Mouse (Mus musculus): Measurements from ENCODE around the gene Pigk. TPM values are rescaled to one million over a fixed set of nuclear protein-coding genes. Genes with fewer than 3 reads are reported as not detected.

Pigk gene
- polyA plus RNA-seq, 1 experiment from 2014 or later = 30.1 TPM

- H3K4me2 ChIP-seq (ENCODE audit: low read length) = no peak overlapping the region
- 80% methylated on average over 4 of the region's 4 CpGs for WGBS
Observed at GRCm38 (mm10) chr3:152813905-152814304, 100.0 kb downstream of the Pigk start.

GRCm38 (mm10) chr3:152815110-152815509 is 101.2 kb downstream of the Pigk start:
- no peaks in the 10 kb centered on the region for H3K27me3 ChIP-seq (replicated peaks; ENCODE audit: control insufficient read depth, insufficient read depth, low read length)
- no peak for ATAC-seq
- no peaks in the 10 kb centered on the region for H3K36me3 ChIP-seq (ENCODE audit: control insufficient read depth, insufficient read depth)
- H3K4me2 ChIP-seq (ENCODE audit: low read length) = no peak overlapping the region
- H3K9me3 ChIP-seq (ENCODE audit: control insufficient read depth, low read length) = no peaks in the 10 kb centered on the region
- H3K4me1 ChIP-seq (replicated peaks; ENCODE audit: control insufficient read depth, insufficient read depth, low read length) = no peaks in the 10 kb centered on the region
- no peak overlapping the region for H3K27ac ChIP-seq (ENCODE audit: low read length)
- H3K4me3 ChIP-seq (replicated peaks; ENCODE audit: low read length) = no peak overlapping the region
- H3K9ac ChIP-seq (replicated peaks; ENCODE audit: low read depth, low read length) = no peak overlapping the region
- 88% methylated on average over 5 of the region's 5 CpGs for WGBS

More at GRCm38 (mm10) chr3:152813905-152814304, 100.0 kb downstream of the Pigk start:
- no peaks in the 10 kb centered on the region for H3K27me3 ChIP-seq (replicated peaks; ENCODE audit: control insufficient read depth, insufficient read depth, low read length)
- no peaks in the 10 kb centered on the region for H3K36me3 ChIP-seq (ENCODE audit: control insufficient read depth, insufficient read depth)
- no peak overlapping the region for H3K27ac ChIP-seq (ENCODE audit: low read length)
- no peak for ATAC-seq
- H3K4me1 ChIP-seq (replicated peaks; ENCODE audit: control insufficient read depth, insufficient read depth, low read length) = no peaks in the 10 kb centered on the region
- no peak overlapping the region for H3K9ac ChIP-seq (replicated peaks; ENCODE audit: low read depth, low read length)
- H3K4me3 ChIP-seq (replicated peaks; ENCODE audit: low read length) = no peak overlapping the region
- H3K9me3 ChIP-seq (ENCODE audit: control insufficient read depth, low read length) = no peaks in the 10 kb centered on the region

- Histone ChIP-seq H3K9ac (replicated peaks; ENCODE audit: low read depth, low read length) (no peak overlapping the region), H3K36me3 (ENCODE audit: control insufficient read depth, insufficient read depth) (no peaks in the 10 kb centered on the region), H3K27ac (ENCODE audit: low read length) (no peak overlapping the region), H3K4me2 (ENCODE audit: low read length) (no peak overlapping the region), H3K4me1 (replicated peaks; ENCODE audit: control insufficient read depth, insufficient read depth, low read length) (no peaks in the 10 kb centered on the region), H3K27me3 (replicated peaks; ENCODE audit: control insufficient read depth, insufficient read depth, low read length) (no peaks in the 10 kb centered on the region), H3K4me3 (replicated peaks; ENCODE audit: low read length) (no peak overlapping the region), H3K9me3 (ENCODE audit: control insufficient read depth, low read length) (no peaks in the 10 kb centered on the region)
- 81% methylated on average over 3 of the region's 3 CpGs for WGBS
- ATAC-seq = no peak
Observed at GRCm38 (mm10) chr3:152820406-152820805, 106.5 kb downstream of the Pigk start.

GRCm38 (mm10) chr3:152821202-152821601 is 107.3 kb downstream of the Pigk start:
- no peak for ATAC-seq
- Histone ChIP-seq H3K27ac (ENCODE audit: low read length) (no peak overlapping the region), H3K9ac (replicated peaks; ENCODE audit: low read depth, low read length) (no peak overlapping the region), H3K4me2 (ENCODE audit: low read length) (no peak overlapping the region), H3K4me3 (replicated peaks; ENCODE audit: low read length) (no peak overlapping the region), H3K4me1 (replicated peaks; ENCODE audit: control insufficient read depth, insufficient read depth, low read length) (no peaks in the 10 kb centered on the region), H3K9me3 (ENCODE audit: control insufficient read depth, low read length) (no peaks in the 10 kb centered on the region), H3K36me3 (ENCODE audit: control insufficient read depth, insufficient read depth) (no peaks in the 10 kb centered on the region), H3K27me3 (replicated peaks; ENCODE audit: control insufficient read depth, insufficient read depth, low read length) (no peaks in the 10 kb centered on the region)
- WGBS = 67% methylated on average over 14 of the region's 14 CpGs

- WGBS = 72% methylated on average over 3 of the region's 3 CpGs
- Histone ChIP-seq H3K4me2 (ENCODE audit: low read length) (no peak overlapping the region), H3K4me1 (replicated peaks; ENCODE audit: control insufficient read depth, insufficient read depth, low read length) (no peaks in the 10 kb centered on the region)
Observed at GRCm38 (mm10) chr3:152831377-152831776, 117.5 kb downstream of the Pigk start.

GRCm38 (mm10) chr3:152831974-152832373 is 118.1 kb downstream of the Pigk start:
- H3K27ac ChIP-seq (ENCODE audit: low read length) = no peak overlapping the region
- no peaks in the 10 kb centered on the region for H3K36me3 ChIP-seq (ENCODE audit: control insufficient read depth, insufficient read depth)
- no peaks in the 10 kb centered on the region for H3K27me3 ChIP-seq (replicated peaks; ENCODE audit: control insufficient read depth, insufficient read depth, low read length)
- H3K9ac ChIP-seq (replicated peaks; ENCODE audit: low read depth, low read length) = no peak overlapping the region
- H3K4me3 ChIP-seq (replicated peaks; ENCODE audit: low read length) = no peak overlapping the region
- no peaks in the 10 kb centered on the region for H3K4me1 ChIP-seq (replicated peaks; ENCODE audit: control insufficient read depth, insufficient read depth, low read length)
- WGBS = 91% methylated on average over 9 of the region's 9 CpGs
- ATAC-seq = no peak
- H3K9me3 ChIP-seq (ENCODE audit: control insufficient read depth, low read length) = no peaks in the 10 kb centered on the region
- no peak overlapping the region for H3K4me2 ChIP-seq (ENCODE audit: low read length)

More at GRCm38 (mm10) chr3:152831377-152831776, 117.5 kb downstream of the Pigk start:
- Histone ChIP-seq H3K9me3 (ENCODE audit: control insufficient read depth, low read length) (no peaks in the 10 kb centered on the region), H3K9ac (replicated peaks; ENCODE audit: low read depth, low read length) (no peak overlapping the region), H3K4me3 (replicated peaks; ENCODE audit: low read length) (no peak overlapping the region), H3K27me3 (replicated peaks; ENCODE audit: control insufficient read depth, insufficient read depth, low read length) (no peaks in the 10 kb centered on the region), H3K27ac (ENCODE audit: low read length) (no peak overlapping the region), H3K36me3 (ENCODE audit: control insufficient read depth, insufficient read depth) (no peaks in the 10 kb centered on the region)
- ATAC-seq = no peak

GRCm38 (mm10) chr3:152832436-152832835 is 118.5 kb downstream of the Pigk start:
- Histone ChIP-seq H3K27ac (ENCODE audit: low read length) (no peak overlapping the region), H3K4me2 (ENCODE audit: low read length) (no peak overlapping the region), H3K27me3 (replicated peaks; ENCODE audit: control insufficient read depth, insufficient read depth, low read length) (no peaks in the 10 kb centered on the region), H3K4me1 (replicated peaks; ENCODE audit: control insufficient read depth, insufficient read depth, low read length) (no peaks in the 10 kb centered on the region), H3K9ac (replicated peaks; ENCODE audit: low read depth, low read length) (no peak overlapping the region), H3K36me3 (ENCODE audit: control insufficient read depth, insufficient read depth) (no peaks in the 10 kb centered on the region), H3K4me3 (replicated peaks; ENCODE audit: low read length) (no peak overlapping the region), H3K9me3 (ENCODE audit: control insufficient read depth, low read length) (no peaks in the 10 kb centered on the region)
- 88% methylated on average over 4 of the region's 4 CpGs for WGBS
- ATAC-seq = no peak

GRCm38 (mm10) chr3:152837407-152837806 is 123.5 kb downstream of the Pigk start:
- H3K27ac ChIP-seq (ENCODE audit: low read length) = no peak overlapping the region
- H3K9me3 ChIP-seq (ENCODE audit: control insufficient read depth, low read length) = no peaks in the 10 kb centered on the region
- WGBS = 48% methylated on average over 2 of the region's 2 CpGs
- H3K4me1 ChIP-seq (replicated peaks; ENCODE audit: control insufficient read depth, insufficient read depth, low read length) = peaks cover 4% of the 10 kb centered on the region
- H3K4me2 ChIP-seq (ENCODE audit: low read length) = no peak overlapping the region
- ATAC-seq = no peak
- no peaks in the 10 kb centered on the region for H3K27me3 ChIP-seq (replicated peaks; ENCODE audit: control insufficient read depth, insufficient read depth, low read length)
- H3K36me3 ChIP-seq (ENCODE audit: control insufficient read depth, insufficient read depth) = no peaks in the 10 kb centered on the region
- H3K4me3 ChIP-seq (replicated peaks; ENCODE audit: low read length) = no peak overlapping the region
- no peak overlapping the region for H3K9ac ChIP-seq (replicated peaks; ENCODE audit: low read depth, low read length)

GRCm38 (mm10) chr3:152837938-152838337 is 124.0 kb downstream of the Pigk start:
- Histone ChIP-seq H3K4me2 (ENCODE audit: low read length) (no peak overlapping the region), H3K4me3 (replicated peaks; ENCODE audit: low read length) (no peak overlapping the region), H3K4me1 (replicated peaks; ENCODE audit: control insufficient read depth, insufficient read depth, low read length) (peaks cover 5% of the 10 kb centered on the region), H3K9me3 (ENCODE audit: control insufficient read depth, low read length) (no peaks in the 10 kb centered on the region), H3K27me3 (replicated peaks; ENCODE audit: control insufficient read depth, insufficient read depth, low read length) (no peaks in the 10 kb centered on the region), H3K9ac (replicated peaks; ENCODE audit: low read depth, low read length) (no peak overlapping the region), H3K36me3 (ENCODE audit: control insufficient read depth, insufficient read depth) (no peaks in the 10 kb centered on the region), H3K27ac (ENCODE audit: low read length) (no peak overlapping the region)
- peak; percentile 49; the same call in 1 of the 2 replicates for ATAC-seq
- 43% methylated on average over 1 of the region's 1 CpGs for WGBS

GRCm38 (mm10) chr3:152841264-152841663 is 127.4 kb downstream of the Pigk start:
- H3K4me3 ChIP-seq (replicated peaks; ENCODE audit: low read length) = no peak overlapping the region
- no peak overlapping the region for H3K4me2 ChIP-seq (ENCODE audit: low read length)
- H3K4me1 ChIP-seq (replicated peaks; ENCODE audit: control insufficient read depth, insufficient read depth, low read length) = peaks cover 8% of the 10 kb centered on the region
- H3K9ac ChIP-seq (replicated peaks; ENCODE audit: low read depth, low read length) = no peak overlapping the region
- H3K36me3 ChIP-seq (ENCODE audit: control insufficient read depth, insufficient read depth) = no peaks in the 10 kb centered on the region
- H3K27me3 ChIP-seq (replicated peaks; ENCODE audit: control insufficient read depth, insufficient read depth, low read length) = no peaks in the 10 kb centered on the region
- H3K27ac ChIP-seq (ENCODE audit: low read length) = no peak overlapping the region
- no peaks in the 10 kb centered on the region for H3K9me3 ChIP-seq (ENCODE audit: control insufficient read depth, low read length)
- WGBS = 84% methylated on average over 6 of the region's 6 CpGs
- ATAC-seq = no peak

All from forebrain, embryonic 16.5 days (tissue).